Mouse (Mus musculus) stomach, embryonic 15.5 days (tissue): ENCODE data around the gene Jaml. TPM values are rescaled to one million over a fixed set of nuclear protein-coding genes. Genes with fewer than 3 reads are reported as not detected.
A peak's percentile ranks its signal among the peaks of the same experiment; 100 is the strongest.

Experiments used
- ATAC-seq: fragments of 200-750 bp; cut with Nextera tagmentation; 2 replicates; pipeline ENCODE4 v1.8.0; 2017; ENCODE audit warnings: low read depth, moderate number of reproducible peaks, moderate TSS enrichment; ENCODE audit not compliant: insufficient read depth, low FRiP score
- H3K27ac ChIP-seq: fragments of 300-500 bp; sonication (generic); 2 replicates; pipeline ENCODE4 v1.5.1; 2015; ENCODE audit warnings: mild to moderate bottlenecking, inconsistent platforms
- H3K27me3 ChIP-seq: fragments of 300-500 bp; sonication (generic); replicated peaks from 2 replicates; pipeline ENCODE4 v1.6.1; 2015; ENCODE audit warnings: inconsistent platforms
- H3K36me3 ChIP-seq: fragments of 300-500 bp; sonication (generic); 2 replicates; pipeline ENCODE4 v1.6.1; 2015; ENCODE audit warnings: inconsistent platforms
- H3K4me1 ChIP-seq: fragments of 300-500 bp; sonication (generic); 2 replicates; pipeline ENCODE4 v1.6.1; 2015; ENCODE audit warnings: inconsistent platforms
- H3K4me2 ChIP-seq: fragments of 300-500 bp; sonication (generic); 2 replicates; pipeline ENCODE4 v1.6.1; 2015; ENCODE audit warnings: mild to moderate bottlenecking, inconsistent platforms
- H3K4me3 ChIP-seq: fragments of 300-500 bp; sonication (generic); replicated peaks from 2 replicates; pipeline ENCODE4 v1.5.1; 2015; ENCODE audit warnings: inconsistent platforms
- H3K9ac ChIP-seq: fragments of 300-500 bp; sonication (generic); 2 replicates; pipeline ENCODE4 v1.6.1; 2015; ENCODE audit warnings: inconsistent platforms
- H3K9me3 ChIP-seq: fragments of 300-500 bp; sonication (generic); 2 replicates; pipeline ENCODE4 v1.6.1; 2016; ENCODE audit warnings: inconsistent platforms
- WGBS: fragments of 180-500 bp; shearing (Covaris S2); methylation state at CpG from one replicate; pipeline ENCODE4 v1.1.7; 2015; 5-methylcytosine and 5-hydroxymethylcytosine counted together
- polyA plus RNA-seq: library from polyadenylated mRNA; unstranded; fragments of >200 nt; fragmentation: Nextera tagmentation; extraction: Ambion mirVana; gene quantifications from 2 replicates; pipeline ENCODE4 v1.2.1, GENCODE M21; 2015

The Jaml gene
- polyA plus RNA-seq, 1 experiment from 2014 or later: 24.3 TPM

DNA sequence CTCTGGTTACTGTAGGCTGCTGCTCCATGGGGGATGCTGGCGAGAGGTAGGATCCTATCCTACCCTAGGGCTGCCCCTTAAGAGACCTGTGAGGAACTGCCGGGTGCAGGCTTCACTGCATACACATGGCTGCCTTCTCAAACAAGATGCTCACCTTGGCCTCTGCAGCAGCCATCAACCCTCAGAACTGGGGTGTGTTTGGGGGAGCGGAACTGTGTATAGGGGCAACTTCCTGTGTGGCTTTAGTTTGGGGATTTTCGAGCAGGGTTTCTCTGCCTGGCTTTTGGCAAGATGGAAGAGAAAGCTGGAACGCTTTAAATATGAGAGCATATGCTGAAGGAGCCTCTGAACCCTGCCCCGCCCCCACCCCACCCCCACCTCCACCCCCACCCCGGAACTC, 48.0 kb downstream of the Jaml start:
- Histone ChIP-seq H3K4me2 (no peak overlapping the region), H3K36me3 (0 out of 2 replicates have a peak, but pooled peaks cover 3% of the 10 kb centered on the region), H3K4me1 (peaks cover 8% of the 10 kb centered on the region), H3K4me3 (no peak overlapping the region), H3K9me3 (no peaks in the 10 kb centered on the region), H3K27ac (no peak overlapping the region), H3K9ac (no peak overlapping the region), H3K27me3 (no peaks in the 10 kb centered on the region)
- no peak for ATAC-seq
- 49% methylated on average over 7 of the region's 7 CpGs for WGBS

DNA sequence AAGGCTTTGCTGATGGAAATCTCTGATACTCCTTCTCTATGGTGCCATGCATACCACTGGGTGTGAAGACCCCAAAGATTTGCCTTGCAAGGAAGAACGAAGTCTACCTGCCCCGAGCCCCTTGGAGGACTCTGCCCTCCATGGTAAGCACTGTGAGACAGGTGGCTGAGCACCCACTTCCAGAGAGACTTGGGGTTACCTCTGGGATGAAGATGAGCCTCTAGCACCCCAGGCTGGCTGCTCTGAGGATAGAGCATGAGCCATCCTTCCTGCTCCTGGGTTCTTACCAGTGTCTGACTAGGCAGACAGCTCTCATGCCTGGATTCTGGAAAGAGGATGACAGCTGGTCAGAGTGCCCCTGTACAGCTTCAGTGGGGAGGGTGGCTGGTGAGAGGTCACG, 51.1 kb downstream of the Jaml start:
- Histone ChIP-seq H3K27ac (no peak overlapping the region), H3K4me2 (no peak overlapping the region), H3K9me3 (no peaks in the 10 kb centered on the region), H3K4me3 (no peak overlapping the region), H3K4me1 (no peaks in the 10 kb centered on the region), H3K9ac (no peak overlapping the region), H3K36me3 (0 out of 2 replicates have a peak, but pooled peaks cover 3% of the 10 kb centered on the region), H3K27me3 (0 out of 2 replicates have a peak, but pooled peaks cover 1% of the 10 kb centered on the region)
- 81% methylated on average over 3 of the region's 3 CpGs for WGBS
- no peak for ATAC-seq

DNA sequence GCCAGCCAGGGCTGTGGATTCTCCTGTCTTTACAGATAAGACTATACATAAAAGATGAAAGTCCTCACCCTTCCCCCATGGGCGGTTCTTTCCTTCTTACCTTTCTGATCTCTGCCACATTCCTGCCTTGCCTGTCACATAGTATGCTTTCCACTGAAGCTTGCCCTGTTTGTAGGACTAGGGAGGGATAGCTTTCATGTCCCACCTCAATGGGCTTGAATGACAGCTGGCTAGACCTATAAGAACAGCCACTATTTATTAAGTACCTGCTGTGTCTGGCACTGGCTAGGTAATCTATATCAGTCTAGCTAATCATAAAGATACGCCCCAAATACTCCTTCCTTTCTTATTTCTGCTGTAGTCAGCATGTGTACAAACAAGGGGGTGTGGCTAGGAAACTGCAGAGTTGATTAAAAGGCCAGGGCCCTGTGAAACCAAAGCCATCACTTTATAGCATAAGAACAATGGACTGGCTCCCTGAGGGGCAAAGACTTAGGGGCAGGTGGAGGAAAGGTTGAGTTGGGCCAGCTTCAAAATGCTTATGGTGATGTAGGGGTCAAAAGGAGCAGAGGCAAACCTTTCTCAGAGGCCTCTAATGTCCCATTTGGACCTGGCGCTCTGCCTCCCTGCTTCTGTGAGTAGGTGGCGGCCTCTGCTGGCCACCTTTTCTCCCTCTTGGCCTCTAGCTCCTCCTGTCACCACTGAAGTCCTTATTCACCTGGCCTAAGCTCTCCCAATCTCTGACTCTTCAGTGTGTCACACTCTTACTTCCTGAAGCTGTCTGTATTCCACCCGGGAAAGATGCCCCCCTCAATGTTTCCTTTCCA, 54.7 kb downstream of the Jaml start:
- H3K4me3 ChIP-seq: no peak overlapping the region
- H3K36me3 ChIP-seq: no peaks in the 10 kb centered on the region
- H3K9ac ChIP-seq: no peak overlapping the region
- H3K4me2 ChIP-seq: no peak overlapping the region
- 24% methylated on average over 5 of the region's 5 CpGs for WGBS
- H3K27ac ChIP-seq: no peak overlapping the region
- ATAC-seq: peak; percentile 31; the same call in 1 of the 2 replicates
- H3K4me1 ChIP-seq: peaks cover 13% of the 10 kb centered on the region
- peaks cover 36% of the 10 kb centered on the region for H3K27me3 ChIP-seq
- H3K9me3 ChIP-seq: no peaks in the 10 kb centered on the region

DNA sequence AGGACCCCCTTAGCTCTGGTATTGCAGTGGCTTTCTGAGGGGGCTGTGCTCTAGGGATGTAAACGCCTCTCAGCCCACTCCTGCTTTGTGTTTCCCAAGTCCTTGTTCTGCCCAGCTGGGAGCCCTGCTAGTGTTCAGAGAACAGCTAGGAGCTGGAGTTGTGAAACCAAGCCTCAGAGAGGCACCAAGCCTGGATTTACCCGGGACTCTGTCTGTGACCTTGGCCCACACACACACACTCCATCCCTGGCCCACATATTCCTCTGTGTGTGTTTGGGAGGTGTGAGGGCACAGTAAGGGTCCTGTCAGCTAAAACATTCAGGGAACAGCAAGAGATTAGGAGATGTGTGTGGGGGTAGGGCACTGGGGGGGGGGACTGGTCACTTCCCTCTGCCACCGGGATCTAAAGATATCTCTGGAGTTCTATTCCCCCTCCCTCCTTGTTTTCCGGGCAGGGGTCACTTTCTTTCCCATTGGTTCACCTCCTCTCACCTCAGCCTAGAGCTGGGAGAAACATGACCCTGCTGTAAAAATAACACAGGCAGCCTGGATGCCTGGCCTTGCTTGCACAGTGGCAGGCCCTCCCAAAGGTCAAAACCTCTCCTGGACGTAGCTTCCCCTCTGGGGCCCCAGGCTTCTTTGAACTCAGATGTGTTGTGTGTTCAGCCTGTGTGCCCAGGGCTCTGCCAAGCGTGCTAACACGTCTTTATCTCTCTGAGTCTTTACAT, 57.6 kb downstream of the Jaml start:
- H3K27me3 ChIP-seq: peaks cover 63% of the 10 kb centered on the region
- 32% methylated on average over 7 of the region's 7 CpGs for WGBS

DNA sequence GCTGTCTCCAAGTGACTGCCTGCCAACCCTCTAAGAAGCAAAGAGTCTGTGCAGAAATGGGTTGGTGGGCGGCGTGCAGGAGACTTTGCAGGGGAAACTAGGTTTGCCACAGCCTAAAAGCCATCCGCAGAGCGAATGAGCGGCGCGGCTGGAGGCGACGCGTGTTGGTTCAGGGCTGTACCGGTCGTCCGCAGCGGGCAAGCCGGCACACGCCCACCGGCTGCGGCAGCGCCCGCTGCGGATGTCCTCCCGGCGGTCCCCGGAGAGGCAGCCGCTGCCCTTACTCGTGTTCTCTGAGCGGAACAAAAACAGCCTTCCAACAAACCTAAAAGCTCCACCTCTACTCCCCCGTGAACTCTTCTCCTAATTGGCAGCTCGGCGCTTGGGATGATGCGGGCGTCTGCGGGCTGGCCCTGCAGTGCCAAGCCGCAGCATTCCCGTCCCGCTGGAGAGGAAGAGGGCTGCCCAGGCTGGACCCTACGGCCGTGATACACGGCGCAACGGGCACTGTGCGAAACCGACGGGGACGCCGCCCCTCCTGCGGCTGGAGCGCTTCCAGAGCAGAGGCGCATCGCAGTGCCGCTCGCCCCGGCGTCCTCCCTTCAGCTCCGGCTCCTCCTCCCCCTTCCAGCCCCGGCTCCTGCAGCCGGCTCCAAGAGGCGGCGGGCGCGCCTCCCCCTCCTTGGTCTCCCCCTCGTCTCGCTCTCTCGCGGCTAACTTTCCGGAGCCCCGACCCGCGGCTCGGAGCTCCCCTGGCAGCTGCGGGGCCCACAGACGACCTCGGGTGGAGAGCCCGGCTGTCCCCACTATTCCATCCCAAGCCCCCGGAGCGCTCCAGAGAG, 59.4 kb downstream of the Jaml start, which contains the start of gene Scn4b:
TSS of gene Scn4b (plus strand) at position 205 of the 842 bp plus-strand sequence.
- no peaks in the 10 kb centered on the region for H3K9me3 ChIP-seq
- 0 out of 2 replicates have a peak within 1 kb of the TSS, but pooled peaks have one; percentile 19 for H3K9ac ChIP-seq
- H3K4me3 ChIP-seq: peak within 1 kb of the TSS; percentile 52
- no peaks in the 10 kb centered on the region for H3K36me3 ChIP-seq
- peaks cover 66% of the 10 kb centered on the region for H3K27me3 ChIP-seq
- peaks cover 18% of the 10 kb centered on the region for H3K4me1 ChIP-seq
- no peak within 1 kb of the TSS for H3K27ac ChIP-seq
- WGBS: under 1% methylated on average over 74 of the region's 76 CpGs
- no peak for ATAC-seq
- H3K4me2 ChIP-seq: peak within 1 kb of the TSS; percentile 98

More for the DNA sequence above, 57.6 kb downstream of the Jaml start:
- Histone ChIP-seq H3K4me1 (peaks cover 18% of the 10 kb centered on the region), H3K9ac (no peak overlapping the region), H3K36me3 (no peaks in the 10 kb centered on the region), H3K9me3 (no peaks in the 10 kb centered on the region), H3K4me2 (no peak overlapping the region), H3K27ac (no peak overlapping the region), H3K4me3 (no peak overlapping the region)
- no peak; the same call in 1 of the 2 replicates for ATAC-seq

DNA sequence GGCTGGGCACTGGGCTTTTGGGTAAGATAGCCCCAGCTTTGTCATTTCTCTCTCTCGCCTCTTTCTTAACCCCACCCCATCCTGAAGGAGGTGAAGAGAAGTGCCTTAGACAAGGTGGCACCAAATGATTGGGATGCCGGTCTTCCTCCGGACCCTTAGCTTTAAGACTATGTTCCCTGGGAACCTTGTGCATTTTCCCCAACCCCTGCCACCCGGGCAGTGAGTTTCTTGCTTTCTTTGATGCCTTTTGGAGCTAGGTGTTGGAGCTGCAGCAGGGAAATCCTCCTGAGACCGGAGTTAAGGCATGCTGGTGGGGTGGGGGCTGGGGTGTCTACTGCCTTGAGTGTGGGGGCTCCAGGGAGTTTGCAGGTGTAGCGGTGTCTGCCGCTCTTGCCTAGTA, 60.1 kb downstream of the Jaml start:
- no peaks in the 10 kb centered on the region for H3K36me3 ChIP-seq
- H3K4me2 ChIP-seq: peak overlapping the region; percentile 98
- no peaks in the 10 kb centered on the region for H3K9me3 ChIP-seq
- no peak overlapping the region for H3K27ac ChIP-seq
- H3K27me3 ChIP-seq: peaks cover 71% of the 10 kb centered on the region
- H3K4me1 ChIP-seq: peaks cover 18% of the 10 kb centered on the region
- H3K4me3 ChIP-seq: peak overlapping the region; percentile 52
- no peak overlapping the region for H3K9ac ChIP-seq
- WGBS: 3% methylated on average over 7 of the region's 7 CpGs
- ATAC-seq: no peak

DNA sequence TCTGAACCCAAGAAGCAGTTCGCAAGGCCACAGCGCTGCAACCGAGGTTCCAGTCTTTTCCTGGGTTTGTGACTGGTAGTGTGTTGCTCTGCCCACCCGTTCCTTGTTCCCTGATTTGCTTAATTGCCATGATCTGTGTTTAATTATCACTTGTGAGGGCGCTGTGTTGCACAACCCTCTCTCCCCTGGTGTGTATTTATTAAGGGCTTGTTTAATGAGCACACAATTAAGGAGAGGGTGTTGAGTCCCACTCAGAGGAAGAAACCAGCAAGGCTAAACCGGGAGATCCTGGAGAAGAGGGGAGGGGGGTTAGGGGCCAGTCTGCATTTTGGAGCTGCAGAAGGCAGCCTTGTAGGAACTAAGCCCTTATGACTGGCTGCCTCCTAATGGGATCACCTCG, 62.0 kb downstream of the Jaml start:
- ATAC-seq: no peak
- Histone ChIP-seq H3K4me3 (no peak overlapping the region), H3K27ac (no peak overlapping the region), H3K9ac (no peak overlapping the region), H3K4me2 (no peak overlapping the region), H3K9me3 (no peaks in the 10 kb centered on the region), H3K4me1 (peaks cover 23% of the 10 kb centered on the region), H3K27me3 (peaks cover 75% of the 10 kb centered on the region), H3K36me3 (no peaks in the 10 kb centered on the region)
- 65% methylated on average over 7 of the region's 7 CpGs for WGBS

DNA sequence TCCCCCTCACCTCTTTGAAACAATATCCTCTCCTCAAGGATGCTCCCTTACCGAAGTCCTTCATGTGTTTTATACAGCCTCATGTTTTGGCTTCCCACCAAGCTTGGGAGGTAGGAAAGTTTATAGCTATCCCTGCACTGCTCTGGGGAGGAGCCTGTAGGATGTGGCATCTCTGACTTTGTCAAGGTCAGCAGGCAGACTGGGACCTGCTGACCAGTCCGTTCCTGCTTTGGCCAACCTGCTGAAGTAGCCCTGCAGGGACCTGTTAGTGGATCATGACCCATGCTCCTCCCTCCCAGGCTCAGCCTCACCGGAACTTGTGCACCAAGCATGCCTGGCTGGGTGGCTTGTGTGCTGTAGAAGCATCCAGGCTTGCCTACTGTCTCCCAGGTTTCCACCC, 63.7 kb downstream of the Jaml start:
- no peak for ATAC-seq
- peaks cover 66% of the 10 kb centered on the region for H3K27me3 ChIP-seq
- WGBS: 53% methylated on average over 3 of the region's 3 CpGs
- H3K4me1 ChIP-seq: peaks cover 20% of the 10 kb centered on the region; the same call in 1 of the 2 replicates
- H3K27ac ChIP-seq: no peak overlapping the region
- H3K4me2 ChIP-seq: no peak overlapping the region
- no peaks in the 10 kb centered on the region for H3K36me3 ChIP-seq
- no peak overlapping the region for H3K4me3 ChIP-seq
- H3K9me3 ChIP-seq: no peaks in the 10 kb centered on the region
- no peak overlapping the region for H3K9ac ChIP-seq

DNA sequence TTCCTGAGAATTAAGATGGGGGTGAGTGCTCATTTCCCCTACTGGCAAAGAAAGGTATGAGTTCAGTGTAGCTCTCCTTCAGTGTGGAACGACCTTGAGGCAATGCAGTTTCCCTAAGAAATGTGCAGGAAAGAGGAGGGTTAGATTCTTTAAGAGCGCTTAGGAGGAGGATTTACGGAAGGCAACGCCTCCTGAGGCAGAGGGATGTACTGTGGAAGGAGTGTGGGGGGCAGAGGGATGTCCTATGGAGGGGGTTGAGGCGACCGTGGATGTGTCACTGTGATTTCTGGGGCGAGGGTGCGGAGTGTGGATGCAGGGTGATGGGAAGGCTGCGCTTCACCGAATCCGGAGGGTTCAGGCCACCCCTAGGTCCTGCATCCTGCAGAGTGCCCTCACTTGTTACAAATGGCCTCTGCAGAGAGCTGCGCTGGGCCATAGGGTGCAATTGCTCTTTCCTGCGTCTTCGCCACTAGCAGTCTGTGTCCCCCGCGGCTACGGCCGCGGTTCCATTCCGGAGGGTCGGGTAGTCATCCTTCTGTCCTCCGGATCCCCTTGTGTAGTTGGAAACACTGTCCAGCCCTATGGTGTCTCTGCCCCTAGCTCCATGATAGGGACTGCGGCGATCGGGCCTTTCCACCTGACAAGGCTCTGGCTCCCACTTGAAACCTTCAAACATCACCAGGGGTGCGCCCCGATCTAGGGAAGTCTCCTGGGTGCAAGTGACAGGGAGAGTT, 66.7 kb downstream of the Jaml start:
- Histone ChIP-seq H3K9ac (no peak overlapping the region), H3K9me3 (no peaks in the 10 kb centered on the region), H3K4me3 (peak overlapping the region; percentile 34), H3K4me1 (peaks cover 7% of the 10 kb centered on the region; the same call in 1 of the 2 replicates), H3K4me2 (peak overlapping the region; percentile 68), H3K27me3 (peaks cover 48% of the 10 kb centered on the region), H3K36me3 (no peaks in the 10 kb centered on the region), H3K27ac (no peak overlapping the region)
- 3% methylated on average over 27 of the region's 27 CpGs for WGBS
- ATAC-seq: no peak

DNA sequence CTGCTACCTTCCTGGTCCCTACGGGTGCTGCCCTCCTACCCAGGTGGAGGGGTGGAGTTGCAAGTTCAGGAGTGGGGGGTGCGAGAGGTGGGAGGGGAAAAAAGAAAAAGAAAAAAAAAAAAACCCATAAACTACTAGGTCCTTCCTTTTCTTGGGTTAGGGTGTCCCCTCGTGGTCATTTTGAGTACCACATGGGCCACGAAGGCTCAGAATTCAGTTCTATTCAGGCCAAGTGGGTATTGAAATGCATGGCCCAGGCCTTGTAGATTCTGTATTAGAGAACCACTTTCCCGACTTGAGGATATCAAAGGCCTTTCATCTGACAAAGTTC, 67.2 kb downstream of the Jaml start:
- WGBS: 0% methylated on average over 5 of the region's 5 CpGs
- ATAC-seq: no peak
- H3K9me3 ChIP-seq: no peaks in the 10 kb centered on the region
- H3K27me3 ChIP-seq: peaks cover 43% of the 10 kb centered on the region
- H3K4me3 ChIP-seq: peak overlapping the region; percentile 34
- no peaks in the 10 kb centered on the region for H3K36me3 ChIP-seq
- no peak overlapping the region for H3K27ac ChIP-seq
- H3K4me1 ChIP-seq: peaks cover 7% of the 10 kb centered on the region; the same call in 1 of the 2 replicates
- H3K9ac ChIP-seq: no peak overlapping the region
- peak overlapping the region; percentile 68 for H3K4me2 ChIP-seq

DNA sequence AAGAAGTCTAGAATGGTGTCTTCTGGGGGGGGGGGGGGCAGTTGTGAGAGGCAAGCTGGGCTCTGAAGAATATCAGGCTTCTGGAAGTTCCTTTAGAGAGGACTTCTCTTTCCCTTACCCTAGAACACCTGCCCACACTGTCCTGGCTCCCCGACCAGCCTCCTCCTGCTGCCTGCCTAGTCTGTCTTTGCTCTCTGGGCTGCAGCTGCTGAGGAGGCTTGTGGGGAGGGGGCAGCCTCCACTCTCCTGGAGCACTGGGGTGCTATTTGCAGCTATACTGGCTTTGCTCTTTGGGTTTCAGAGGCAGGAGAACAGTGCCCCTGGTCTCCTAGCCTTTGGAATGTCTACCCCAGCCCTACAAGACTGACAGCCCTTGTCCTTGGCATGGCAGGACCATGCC, 72.0 kb downstream of the Jaml start:
- 53% methylated on average over 1 of the region's 1 CpGs for WGBS
- H3K27me3 ChIP-seq: peaks cover 18% of the 10 kb centered on the region; the same call in 1 of the 2 replicates
- no peak overlapping the region for H3K27ac ChIP-seq

More for the DNA sequence above, 72.0 kb downstream of the Jaml start:
- no peak overlapping the region for H3K4me3 ChIP-seq
- no peak for ATAC-seq
- H3K4me1 ChIP-seq: peaks cover 2% of the 10 kb centered on the region; the same call in 1 of the 2 replicates
- H3K4me2 ChIP-seq: no peak overlapping the region
- H3K9ac ChIP-seq: no peak overlapping the region
- H3K36me3 ChIP-seq: no peaks in the 10 kb centered on the region
- H3K9me3 ChIP-seq: no peaks in the 10 kb centered on the region
